Mouse (Mus musculus): Measurements from ENCODE around the gene Ndfip2.

The Ndfip2 gene

DNA sequence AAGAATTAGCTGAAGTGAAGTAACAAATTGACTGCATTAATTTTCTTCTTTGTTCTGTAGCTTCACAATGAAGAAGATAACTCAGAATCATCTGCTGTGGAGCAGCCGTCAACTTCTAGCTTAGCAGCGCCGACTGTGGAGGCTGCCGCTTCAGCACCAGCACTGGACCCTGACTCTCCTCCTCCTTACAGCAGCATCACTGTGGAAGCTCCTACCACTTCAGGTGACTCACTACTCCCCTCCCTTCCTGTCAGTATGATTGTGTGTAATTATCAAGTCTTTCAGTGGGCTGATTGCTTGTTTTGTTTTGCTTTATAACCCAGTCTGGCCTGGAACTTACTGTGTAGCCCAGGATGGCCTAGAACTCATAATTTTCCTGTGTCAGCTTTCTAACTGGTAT, 29.2 kb downstream of the Ndfip2 start:
- no peak for DNase-seq (ENCODE audit: low read depth, low spot score)

DNA sequence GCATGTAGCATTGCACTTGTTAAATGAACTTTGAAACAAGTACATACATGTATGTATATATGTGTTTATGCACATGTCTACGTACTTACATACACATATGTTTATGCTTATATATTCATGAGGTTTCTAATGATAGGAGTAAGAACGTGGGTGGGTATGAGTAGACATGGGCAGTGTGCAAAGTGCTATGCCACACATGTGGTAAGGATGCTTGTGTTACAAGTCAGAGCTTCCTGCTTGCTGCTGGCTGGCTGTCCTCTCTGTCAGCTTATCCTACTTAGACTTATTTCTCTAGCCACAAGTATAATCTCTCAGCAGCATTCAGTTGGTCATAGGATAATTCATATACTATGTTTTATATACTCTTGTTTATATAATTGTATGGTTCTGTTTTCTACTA, 29.6 kb downstream of the Ndfip2 start:
- no peak for DNase-seq (ENCODE audit: low read depth, low spot score)

DNA sequence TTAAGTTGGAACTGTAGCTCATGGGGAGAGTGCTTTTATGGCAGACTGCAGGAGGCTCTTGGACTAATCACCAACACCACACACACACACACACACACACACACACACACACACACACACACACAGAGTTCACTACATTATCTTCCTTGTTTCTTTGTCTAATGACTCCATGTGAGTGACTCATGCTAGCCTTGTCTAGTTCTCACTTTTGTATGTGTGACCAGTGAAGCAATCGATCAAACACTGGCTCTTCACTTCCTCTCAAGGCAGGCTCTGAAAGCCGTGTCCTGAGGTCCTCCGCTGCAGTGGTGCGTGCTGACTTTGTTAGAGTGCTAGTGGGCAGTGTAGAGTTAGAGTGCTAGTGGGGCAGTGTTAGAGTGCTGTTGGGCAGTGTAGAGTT, 30.2 kb downstream of the Ndfip2 start:
- no peak for DNase-seq (ENCODE audit: low read depth, low spot score)

DNA sequence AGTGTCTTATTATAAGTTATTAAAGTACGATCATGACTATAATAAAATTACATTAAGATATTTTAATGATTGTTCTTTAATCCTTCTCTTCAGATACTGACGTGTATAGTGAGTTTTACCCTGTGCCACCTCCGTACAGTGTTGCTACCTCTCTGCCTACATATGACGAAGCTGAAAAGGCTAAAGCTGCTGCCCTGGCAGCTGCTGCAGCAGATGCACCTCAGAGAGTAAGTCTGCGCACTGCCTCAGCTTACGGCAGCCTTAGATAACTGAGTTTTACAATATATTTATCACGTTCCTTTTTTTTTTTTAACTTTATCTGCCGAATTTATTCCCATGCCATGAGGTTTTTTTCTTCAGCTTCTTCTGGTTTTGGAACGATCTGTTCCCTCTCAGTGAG, 33.8 kb downstream of the Ndfip2 start:
- DNase-seq (ENCODE audit: low read depth, low spot score), result peak; percentile 39

DNA sequence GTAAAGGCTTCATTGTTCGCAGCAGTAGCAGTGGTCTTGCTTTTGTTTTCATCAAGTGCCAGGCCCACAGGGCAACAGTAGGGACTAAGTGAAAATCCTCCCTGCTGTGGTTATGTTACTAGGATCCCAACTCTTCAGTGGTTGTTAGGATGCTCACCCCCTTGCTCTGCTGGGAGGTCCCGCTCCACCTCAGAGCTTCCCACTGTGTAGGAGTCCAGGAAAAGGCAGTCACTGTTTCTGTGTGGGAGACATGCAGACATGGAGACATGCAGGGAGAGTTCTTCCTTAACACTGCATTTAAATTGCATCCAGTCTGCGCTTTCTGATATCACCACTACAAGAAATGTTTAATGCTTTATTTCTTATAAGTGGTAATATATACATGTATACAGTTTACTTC, 35.4 kb downstream of the Ndfip2 start:
- no peak for DNase-seq (ENCODE audit: low read depth, low spot score)

DNA sequence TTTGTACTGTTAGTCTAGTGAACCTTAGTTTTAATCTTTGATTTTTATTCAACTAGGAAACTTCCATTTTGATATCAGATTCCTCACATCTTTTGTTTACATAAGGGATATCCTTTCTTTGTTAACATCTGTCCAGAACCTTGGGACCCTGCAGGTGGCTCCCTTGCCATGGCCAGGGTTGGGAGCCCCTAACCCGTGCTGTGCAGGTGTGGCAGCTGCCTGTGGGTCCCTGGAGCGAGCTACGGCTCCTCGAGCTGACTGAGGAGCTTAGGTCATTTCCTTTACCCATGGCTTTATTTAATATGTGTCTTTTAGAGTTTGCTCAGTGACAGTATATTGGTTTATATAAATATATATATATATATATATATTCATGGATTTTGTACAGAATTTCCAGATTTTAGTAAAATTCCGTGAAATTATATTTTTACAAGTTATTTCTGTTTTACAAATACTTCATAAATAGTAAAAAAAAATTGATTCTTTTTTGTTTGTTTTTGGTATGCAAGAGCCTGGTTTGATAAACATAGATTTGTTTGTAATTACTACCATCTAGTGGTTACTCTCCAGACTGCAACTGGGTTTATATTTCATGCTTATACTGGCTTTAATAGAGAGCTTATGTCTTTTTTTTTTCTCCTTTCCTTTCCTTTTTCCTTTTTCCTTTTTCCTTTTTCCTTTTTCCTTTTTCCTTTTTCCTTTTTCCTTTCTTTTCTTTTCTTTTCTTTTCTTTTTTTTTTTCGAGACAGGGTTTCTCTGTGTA, 37.6 kb downstream of the Ndfip2 start:
- DNase-seq (ENCODE audit: low read depth, low spot score), result peak; percentile 56

DNA sequence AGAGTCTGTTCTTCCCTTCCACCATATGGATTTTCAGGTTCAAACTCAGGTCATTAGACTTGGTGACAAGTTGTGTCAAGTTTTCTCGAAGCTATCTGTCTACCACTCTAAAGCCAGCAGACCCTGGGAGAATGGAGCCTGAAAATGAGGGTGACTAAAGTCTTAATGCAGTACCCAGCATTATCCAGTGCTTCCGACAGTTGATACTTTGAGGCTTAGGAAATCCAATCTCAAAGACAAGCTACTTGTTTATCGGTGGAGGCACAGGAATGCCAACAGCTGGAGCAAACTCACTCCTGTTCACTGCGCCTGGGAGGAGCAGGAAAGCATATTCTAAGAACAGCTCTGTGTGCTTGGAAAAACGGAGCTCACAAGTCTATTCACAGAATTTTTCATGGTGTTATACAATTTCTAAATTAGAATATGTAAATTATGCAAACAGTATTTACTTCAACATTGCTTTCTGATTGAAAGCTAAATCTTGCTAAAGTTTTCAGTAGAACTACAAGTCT, 41.4 kb downstream of the Ndfip2 start:
- no peak for DNase-seq (ENCODE audit: low read depth, low spot score)

DNA sequence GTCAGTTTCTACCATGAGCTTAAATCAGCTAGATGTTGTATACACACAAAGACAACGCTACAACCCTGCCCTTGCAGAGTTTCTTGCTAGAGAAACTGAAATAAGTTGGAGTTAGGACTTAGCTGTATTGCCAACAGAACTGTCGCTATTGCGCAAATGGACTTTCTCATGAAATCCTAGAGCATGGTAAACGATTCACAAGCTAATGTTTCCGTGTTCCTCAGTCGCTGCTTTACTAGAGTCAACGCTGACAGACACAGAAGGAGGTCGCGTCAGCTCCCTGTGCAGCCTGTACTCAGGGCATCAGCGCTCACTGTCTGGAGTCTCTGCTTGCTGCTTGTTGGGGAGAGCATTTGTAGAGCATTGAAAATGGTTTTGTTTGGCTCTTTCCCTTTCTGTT, 42.2 kb downstream of the Ndfip2 start:
- DNase-seq (ENCODE audit: low read depth, low spot score), result no peak

DNA sequence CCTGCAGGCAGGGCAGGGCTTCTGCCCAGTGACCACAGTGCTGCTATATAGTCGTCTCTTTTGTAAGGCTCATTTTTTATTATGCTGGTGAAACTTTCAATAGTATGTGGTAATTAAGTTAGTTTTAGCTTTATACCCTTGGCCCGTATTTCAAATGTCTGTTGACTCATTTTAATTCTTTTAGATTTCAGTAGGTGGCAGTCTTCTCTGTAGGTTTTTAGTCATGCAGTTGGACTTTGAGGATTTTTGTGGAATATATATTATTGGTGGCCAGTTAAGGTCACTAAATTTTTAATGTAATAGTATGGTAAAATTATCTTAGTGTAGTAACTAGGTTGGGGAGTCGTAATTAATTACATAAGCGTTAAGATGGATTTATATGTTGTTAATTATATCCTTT, 44.3 kb downstream of the Ndfip2 start:
- DNase-seq (ENCODE audit: low read depth, low spot score), result no peak

DNA sequence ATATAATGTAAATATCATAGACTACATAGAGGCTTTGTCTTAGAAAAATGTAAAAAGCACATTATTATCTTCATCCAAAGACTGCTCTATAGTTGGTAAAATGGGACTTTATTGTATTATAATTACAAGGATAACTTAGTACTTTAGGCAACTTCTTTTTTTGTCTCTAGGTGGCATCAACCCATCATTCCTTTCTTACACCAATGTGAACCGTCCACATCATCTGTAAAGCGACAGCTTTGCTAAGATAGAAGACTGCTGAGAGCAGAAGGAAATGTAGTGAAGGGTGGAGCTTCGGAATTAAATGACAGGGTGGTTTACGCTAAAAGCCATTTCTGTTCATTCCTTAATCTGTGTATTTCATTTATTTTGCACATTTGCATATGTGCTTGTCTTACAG, 49.3 kb downstream of the Ndfip2 start:
- no peak for DNase-seq (ENCODE audit: low read depth, low spot score)

DNA sequence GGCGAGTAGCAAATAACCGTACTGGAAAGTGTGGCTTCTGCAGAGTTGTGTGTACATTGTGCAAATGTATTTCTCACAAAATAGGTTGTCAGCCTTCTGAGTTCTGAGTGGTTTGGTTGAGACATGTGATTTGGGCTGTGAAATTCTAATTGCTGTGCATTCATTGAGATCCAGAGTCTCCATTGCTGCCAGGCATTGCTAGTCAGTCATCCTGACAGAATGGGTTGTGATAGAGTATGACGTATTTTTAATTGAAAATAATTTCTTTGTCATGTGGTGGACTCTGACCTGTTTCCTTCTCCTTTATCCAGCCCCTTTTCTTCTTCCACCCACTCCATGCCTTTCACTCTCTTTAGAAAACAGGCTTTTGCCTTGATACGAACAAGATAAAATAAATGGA, 54.0 kb downstream of the Ndfip2 start:
- no peak for DNase-seq (ENCODE audit: low read depth, low spot score)

DNA sequence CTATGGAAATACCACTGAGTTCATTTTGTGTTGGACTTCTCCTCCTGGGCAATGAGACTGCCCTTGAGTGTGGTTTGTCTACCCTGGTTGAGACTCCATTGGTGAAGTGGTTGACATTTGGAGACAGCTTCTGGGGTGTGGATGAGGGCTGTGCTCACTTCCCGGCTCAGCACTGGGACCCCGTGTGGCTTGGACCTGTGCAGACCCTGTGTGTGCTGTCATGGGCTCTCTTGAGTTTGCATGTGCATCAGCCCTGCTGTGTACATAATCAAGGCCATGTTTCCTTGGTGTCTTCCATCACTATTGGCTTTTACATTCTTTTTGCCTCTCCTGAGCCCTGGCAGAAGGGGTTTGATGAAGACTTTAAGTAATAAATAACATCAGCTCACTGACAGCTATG, 54.6 kb downstream of the Ndfip2 start:
- DNase-seq (ENCODE audit: low read depth, low spot score), result no peak

DNA sequence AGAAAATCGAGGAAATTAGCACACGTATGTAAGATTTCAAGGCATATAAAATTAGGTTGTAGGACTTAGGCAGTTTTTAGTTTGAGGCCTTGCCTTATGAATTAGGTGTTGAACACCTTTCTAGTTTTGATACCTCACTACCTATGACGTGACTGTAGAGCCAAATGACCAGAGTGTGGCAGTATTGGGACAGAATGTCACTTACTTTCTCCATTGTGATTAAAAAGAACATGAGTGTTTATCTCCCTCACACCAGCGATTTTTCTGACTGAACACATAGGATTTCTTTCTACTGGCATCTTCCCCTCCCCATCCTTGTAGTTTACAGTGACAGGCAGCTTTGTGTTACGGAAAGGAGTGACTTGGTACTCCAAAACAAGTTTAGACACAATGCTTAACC, 55.5 kb downstream of the Ndfip2 start:
- DNase-seq (ENCODE audit: low read depth, low spot score), result no peak

DNA sequence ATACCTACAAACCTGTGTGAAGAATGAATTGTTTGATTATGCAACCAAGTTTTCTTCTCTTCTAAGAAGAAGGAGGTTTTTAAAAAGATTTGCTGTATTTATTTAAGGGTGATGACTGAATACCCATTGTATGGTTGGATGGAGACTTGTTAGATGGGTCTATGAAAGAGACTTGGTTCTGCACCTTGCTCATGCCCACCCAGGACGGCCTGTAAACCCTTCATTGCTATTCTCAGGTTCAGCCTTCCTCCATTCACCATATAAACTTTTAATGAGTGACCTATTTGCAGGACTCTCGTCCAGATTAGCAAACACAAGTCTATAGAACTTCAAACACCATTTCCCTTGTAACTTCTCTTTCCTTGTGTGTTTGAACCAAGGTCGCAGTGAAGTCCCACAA, 63.3 kb downstream of the Ndfip2 start:
- DNase-seq (ENCODE audit: low read depth, low spot score), result no peak

DNA sequence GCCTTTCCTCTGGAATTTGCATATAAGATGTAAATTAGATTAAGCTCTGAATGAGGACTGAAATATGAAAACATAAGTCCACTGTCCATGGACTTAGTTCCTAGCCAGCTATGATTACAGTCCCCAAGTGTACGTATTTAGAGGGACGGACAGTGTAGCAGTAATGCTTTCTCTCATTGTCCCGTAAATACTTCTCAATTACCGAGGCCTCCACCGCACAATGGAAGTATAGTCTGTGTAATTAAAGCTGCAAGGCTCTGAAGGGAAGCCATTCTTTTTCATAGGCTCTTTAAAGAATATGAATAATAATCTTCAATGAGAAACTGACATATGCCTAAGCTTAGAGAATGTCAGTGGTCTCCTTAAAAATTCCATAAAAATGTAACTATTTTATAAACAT, 64.5 kb downstream of the Ndfip2 start:
- no peak for DNase-seq (ENCODE audit: low read depth, low spot score)

DNA sequence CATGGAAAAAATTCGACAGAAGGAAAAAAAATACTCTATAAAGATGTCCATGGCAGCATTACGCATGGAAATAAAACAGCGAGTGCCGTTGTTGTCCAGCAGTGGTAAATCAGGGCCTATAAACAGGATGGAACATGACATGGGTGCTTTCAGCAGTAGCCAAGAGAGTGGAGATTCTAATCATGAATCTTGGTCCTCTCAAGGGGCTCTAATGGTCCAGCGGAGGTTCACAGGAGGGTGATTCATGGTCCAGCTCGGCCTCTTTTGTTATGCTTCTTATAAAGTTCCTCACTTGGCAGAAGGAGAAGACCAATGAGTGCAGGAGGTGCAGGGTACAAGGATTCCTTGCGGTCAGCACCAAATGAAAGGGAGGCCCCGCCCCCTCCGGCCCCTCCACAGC, 65.1 kb downstream of the Ndfip2 start:
- no peak for DNase-seq (ENCODE audit: low read depth, low spot score)

DNA sequence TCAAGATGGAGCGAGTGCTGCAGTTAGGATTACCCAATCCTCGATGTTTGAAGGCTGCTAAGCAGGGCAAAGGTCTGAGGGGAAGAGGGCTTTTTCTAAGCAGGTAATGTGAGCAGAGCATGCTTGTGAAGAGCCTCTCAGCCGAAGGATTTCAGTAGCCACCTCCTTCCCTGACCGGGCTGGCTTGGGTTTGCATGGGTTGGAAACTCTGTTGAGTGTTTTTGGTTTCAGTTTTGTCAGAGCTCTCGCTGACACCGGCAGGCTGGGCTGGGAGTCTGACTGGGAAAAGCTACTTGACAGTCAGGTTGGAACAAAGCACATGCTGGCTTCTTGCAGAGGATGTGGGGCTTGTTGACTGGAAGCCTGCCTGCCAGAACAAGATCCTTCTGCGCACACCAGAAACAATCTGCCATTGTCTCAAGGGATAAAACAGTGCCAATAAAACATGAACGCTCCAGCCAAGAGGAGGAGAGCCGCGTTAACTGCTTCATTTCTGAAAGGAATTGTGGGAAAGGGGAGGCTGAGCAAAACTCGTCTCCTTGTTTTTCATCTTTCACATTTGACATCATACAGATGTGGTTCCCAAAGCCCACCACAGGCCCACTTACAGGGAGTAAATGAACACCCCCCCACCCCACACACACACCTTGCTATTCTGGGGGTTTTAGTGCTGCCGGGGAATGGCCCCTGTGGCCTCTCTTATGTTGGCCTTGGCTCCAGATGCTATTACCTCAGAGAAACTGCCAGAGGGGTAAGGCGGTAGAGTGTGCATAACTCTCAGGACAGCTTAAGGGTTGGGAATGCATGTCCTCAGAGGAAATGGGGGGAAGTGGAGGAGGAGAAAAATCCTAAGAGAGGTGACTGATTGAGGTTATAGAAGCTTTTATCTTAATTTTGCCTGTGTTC, 70.3 kb downstream of the Ndfip2 start:
- DNase-seq (ENCODE audit: low read depth, low spot score), result peak; percentile 74

DNA sequence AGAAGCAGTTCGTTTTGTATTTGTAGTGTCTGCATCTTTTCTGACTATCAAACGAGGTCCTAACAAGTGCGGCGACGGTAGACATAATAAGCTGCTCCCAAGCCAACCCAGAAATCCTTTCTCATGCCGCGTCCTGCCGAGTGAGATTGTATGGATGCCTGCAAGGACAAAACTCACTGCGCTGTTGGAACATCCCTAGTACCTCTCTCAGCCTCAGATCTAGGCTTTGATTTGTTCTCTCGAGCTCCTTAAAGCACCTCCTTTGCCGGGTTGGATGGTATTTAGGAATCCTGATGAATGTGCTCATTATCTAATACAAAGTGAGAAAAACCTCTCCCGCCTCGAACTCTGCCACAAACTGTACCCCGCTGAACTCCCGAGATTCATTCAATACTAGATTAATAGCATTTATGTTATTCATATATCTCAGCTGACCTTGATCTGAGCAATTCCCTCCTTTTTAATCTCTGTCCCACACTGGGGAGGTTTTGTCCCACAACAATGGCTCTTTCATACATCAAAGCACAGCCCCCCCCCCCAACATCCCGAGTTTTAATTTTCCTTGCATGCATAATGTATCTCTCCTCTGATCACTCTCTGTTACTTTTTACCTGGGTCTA, 75.2 kb downstream of the Ndfip2 start:
- DNase-seq (ENCODE audit: low read depth, low spot score), result peak; percentile 80

DNA sequence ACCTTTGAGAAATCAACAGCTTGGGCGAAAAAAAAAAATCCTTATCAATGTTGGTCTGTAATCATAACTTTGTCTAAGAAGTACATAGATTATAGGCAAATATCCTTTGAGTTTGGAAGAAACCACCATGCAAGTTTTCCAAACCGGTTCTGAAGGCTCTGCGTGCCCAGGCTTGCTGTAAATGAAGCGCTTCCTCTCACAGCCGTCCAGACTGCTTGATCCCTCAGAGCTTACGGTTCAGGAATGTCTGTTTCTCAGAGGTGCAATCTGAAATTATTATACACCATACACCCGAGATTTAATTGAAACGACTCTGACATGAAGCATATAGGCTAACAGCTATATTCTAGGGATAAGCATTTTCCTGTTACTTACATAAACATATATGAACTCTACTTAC, 83.4 kb downstream of the Ndfip2 start:
- no peak for DNase-seq (ENCODE audit: low read depth, low spot score)

DNA sequence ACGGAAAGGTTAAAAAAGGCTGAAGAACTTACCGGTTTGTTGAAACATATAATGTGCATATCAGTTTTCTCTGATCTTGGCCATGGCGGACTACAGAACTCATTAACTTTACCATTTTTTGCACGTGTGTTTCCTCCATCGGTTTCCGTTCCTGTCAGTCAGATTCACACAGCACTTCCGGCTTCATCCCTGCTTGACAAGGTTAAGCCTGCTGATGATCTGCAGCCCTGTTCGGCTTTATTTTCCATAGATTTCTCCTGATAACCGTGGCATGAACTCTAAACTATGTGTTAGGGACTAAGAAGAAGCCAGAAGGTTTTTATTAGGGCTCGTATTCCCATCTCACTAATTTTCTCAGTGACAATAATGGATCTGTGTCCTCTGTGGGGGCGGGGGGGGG, 95.7 kb downstream of the Ndfip2 start:
- no peak for DNase-seq (ENCODE audit: low read depth, low spot score)
